Mouse (Mus musculus): Measurements from ENCODE around the gene Gm21976. TPM values are rescaled to one million over a fixed set of nuclear protein-coding genes. Genes with fewer than 3 reads are reported as not detected.

Gene Gm21976
- total RNA-seq, 2 experiments from 2014 or later: not detected

DNA sequence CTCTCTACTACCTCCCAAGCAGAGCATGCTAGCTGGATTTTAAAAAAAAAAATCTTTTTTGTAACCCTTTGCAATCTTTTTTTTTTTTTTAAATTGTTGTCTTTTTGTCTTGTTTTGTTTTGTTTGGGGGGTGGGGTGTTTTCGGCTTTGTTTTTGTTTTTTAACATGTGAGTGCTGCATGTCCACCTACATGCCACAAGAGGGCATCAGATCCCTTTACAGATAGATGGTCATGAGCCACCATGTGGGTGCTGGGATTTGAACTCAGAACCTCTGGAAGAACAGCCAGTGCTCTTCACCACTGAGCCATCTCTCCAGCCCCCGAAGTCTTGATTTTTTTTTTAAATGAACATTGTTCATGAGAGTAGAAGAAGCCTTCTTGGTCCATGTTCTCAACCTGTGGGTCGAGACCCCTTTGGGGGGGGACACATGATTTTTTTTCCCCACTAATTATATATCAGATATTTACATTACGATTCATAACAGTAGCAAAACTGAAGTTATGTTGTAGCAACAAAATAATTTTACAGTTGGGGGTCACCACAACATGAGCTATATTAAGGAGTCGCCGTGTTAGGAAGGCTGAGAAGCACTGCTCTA lies 18.3 kb downstream of the Gm21976 start:
- no peak for DNase-seq (ENCODE audit: low spot score in 2 of 2)

DNA sequence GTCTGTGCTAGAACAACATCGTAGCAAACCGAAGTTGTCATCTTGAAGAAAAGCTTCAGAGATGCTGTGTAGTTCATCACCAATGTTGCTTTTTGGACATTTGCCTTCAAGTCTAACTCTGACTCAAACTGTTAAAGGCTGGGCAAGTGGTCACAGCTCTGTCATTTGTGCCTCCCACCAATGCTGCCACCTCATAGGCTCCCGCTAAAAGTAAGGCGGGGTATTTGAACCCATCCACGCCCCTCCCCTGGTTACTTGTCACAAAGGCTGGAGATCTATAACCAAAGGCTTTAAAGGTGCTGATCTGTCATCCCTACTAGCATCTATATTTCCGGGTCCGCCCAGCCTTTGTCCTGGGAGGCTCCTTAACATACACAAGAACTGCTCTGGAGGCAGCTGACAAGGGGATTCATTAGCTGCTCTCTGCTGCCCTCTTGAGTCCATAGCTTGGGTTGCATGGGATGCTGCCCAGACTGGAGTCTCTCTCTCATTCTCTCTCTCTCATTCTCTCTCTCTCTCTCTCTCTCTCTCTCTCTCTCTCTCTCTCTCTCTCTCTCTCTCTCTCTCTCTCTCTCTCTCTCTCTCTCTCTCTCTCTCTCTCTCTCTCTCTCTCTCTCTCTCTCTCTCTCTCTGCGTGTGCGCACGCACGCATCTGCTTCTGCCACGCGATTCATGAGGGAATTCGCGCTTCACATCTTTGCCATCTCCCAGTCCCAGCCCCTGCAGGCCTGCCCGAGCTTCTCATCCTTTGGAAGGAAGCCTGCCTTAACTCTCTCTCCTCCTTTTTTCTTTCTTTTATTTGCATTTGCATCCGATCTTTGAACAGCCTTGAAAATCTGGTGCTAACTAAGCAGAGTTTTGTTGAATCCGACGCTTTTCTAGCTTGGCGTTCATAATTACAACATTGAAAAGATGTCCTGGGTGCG lies 19.4 kb downstream of the Gm21976 start:
- peak; percentile 31 to 66 for DNase-seq (ENCODE audit: low spot score in 2 of 2)

DNA sequence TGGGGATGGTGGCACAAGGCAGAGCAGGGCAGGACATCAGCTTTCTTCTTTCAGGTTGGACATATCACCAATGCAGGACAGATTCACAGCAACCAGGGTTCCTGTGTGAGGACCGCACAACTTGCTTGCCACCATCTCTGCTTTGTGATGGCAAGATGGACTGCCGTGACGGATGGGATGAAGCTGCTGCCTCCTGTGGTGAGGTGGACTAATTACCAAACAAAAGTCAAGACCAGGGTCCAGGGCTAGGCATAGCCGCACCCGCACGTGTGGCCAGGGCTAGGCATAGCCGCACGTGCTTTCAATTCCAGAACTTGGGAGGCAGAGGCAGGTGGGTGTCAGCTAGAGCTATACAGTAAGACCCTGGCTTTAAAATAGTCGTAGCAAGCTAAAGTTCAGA lies 25.6 kb downstream of the Gm21976 start:
- no peak for DNase-seq (ENCODE audit: low spot score in 2 of 2)

DNA sequence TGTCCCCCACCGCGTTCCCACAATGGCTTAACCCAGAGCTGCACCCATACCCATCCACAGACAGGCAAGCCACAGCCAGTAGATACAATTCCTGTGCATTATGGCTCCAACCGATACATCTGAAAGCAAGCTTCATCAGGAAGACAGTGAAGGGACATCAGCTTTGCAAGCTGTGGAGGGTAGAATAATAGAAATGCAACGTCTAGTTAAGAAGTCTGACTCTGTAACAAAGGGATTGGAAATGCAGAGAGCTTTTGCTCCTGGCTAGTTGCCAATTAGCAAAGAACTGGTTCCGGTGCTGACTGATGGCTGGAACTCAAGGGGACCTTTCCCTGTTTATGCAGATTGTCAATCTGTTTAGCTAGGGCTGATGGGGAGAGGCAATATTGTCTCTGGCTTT lies 26.7 kb downstream of the Gm21976 start:
- DNase-seq (ENCODE audit: low spot score in 2 of 2): no peak

DNA sequence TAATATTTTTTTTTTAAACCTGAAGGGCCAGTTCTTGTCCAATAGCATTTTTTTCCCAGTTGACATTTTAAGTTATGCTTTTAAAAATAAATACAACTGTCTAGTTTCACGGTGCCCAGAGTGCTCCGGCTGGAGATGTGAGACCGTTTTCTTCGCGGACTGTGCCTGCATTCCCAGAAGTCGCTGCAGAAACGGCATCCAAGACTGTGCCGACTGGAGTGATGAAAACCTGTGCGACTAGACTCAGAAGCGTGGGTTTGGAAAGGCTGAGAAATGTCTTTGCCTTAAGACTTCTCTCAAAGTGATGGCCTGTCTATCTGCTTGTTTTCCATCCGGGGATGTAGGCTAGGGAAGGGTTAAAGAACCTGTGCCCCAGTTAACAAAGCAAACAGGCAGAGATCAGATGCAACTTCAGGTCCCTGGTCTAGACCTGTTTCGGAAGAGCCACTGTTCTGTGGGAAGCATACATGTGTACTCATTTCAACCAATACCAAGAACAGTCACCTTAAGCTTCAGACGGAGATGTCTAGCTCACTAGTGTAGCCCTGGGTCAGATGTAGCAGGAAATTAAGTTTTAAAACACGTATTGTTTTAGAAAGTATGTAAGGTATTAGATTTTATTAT lies 27.3 kb downstream of the Gm21976 start:
- no peak for DNase-seq (ENCODE audit: low spot score in 2 of 2)

DNA sequence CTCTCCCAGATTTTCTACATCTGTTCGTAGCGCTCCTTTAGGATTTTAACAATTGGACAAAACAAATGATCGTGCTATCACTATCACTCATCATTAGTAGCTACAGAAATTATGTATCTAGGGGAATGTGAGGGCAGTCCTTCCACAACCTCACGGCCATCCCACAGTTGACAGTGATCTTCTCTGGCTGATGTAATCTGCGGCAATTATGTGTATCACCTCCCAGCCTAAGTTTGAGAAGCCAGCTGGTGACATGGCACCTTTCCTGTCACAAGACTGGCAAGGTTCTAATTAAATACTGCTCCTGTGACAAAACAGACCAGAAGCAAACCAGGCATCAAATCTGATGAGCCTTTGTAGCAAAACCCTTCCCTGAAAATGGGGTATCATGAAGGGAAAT lies 28.3 kb downstream of the Gm21976 start:
- no peak for DNase-seq (ENCODE audit: low spot score in 2 of 2)

DNA sequence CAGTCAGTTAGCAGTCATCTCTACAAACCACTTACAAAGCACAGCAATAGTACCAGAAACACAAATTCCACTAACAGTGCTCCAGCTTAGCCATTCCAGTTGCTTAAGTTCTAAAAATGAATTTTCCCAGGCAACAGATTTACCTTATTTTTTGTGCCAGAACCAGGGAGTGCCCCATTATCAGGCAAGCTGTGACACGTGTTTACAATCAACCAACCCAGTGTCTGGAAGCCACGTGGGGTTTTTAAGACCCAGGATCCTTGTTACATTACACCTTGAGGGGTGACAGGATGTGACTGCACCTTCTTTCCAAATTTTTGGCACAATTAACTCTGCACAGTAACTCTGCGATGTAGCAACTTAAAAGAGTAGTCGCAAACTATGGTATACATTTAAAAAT lies 29.0 kb downstream of the Gm21976 start:
- no peak for DNase-seq (ENCODE audit: low spot score in 2 of 2)

DNA sequence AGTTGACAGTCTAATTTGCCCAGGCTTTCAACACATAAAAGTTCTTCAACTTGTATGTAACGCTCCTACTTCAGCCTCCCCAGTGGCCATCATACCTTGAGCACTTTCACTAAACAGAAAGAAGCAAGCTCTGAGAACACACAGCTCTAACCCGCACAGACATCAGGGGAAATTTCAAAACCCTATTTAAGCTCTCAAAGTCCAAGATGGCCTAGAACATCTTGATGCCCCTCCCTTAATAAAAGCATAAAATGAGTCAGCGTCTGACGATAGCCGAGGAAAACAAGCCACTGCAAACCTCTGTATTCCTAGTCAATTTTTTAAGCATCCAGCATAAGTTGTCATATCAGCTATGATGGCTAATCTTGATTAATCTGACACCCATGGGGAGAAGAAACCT lies 31.9 kb downstream of the Gm21976 start:
- DNase-seq (ENCODE audit: low spot score in 2 of 2): no peak

DNA sequence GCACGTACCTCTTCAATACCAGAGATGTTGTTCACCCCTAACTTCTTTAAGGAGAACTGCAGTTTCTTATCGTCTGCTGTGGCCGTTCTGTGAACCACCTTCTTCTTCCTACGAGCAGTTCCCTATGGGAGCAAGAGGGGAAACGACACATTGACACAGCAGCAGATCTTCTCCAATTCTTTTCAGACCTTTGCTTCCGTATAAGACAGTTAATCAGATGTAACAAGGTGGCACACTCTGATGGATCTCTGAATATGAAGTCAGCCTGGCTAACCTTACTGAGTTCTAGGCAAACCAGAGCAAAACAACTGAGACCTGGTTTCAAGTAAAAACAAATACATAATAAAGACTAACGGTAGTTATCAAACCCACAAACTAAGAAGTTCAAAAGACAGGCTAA lies 33.9 kb downstream of the Gm21976 start:
- no peak for DNase-seq (ENCODE audit: low spot score in 2 of 2)

DNA sequence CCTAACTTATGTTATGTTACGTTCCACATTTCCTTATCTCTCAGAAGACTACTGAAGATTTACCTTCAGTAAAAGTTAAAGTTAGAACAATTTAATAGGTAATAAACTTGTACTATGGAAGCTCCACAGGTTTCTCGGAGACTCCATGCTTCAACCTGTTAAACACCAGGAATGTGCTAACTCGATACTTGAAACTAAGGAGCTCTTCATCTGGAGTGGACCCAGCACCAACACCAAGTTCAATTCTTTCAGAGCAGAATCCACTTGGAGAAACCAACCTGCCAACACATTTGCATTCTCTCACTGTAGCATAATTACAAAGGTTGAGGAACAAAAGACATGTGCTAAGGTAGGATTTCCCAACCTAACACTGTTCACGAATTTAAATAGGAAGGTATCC lies 35.4 kb downstream of the Gm21976 start:
- no peak for DNase-seq (ENCODE audit: low spot score in 2 of 2)

DNA sequence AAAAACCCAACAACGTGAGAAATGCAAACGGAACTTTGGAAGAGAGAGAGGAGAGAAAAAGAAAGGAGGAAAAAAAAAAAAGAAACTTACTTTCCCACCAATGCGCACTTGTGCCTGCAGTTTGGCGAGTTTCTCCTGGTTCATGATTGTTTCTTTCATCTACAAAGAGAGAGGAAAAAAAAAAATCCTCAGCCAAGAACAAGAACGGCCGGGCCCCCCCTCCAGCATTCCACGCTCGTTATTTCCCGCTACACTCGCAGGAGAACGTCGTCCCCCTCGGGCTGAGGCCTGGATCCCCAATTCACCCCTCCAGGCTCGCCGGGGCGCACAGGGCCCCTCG lies 36.4 kb downstream of the Gm21976 start:
- DNase-seq (ENCODE audit: low spot score in 2 of 2): no peak

DNA sequence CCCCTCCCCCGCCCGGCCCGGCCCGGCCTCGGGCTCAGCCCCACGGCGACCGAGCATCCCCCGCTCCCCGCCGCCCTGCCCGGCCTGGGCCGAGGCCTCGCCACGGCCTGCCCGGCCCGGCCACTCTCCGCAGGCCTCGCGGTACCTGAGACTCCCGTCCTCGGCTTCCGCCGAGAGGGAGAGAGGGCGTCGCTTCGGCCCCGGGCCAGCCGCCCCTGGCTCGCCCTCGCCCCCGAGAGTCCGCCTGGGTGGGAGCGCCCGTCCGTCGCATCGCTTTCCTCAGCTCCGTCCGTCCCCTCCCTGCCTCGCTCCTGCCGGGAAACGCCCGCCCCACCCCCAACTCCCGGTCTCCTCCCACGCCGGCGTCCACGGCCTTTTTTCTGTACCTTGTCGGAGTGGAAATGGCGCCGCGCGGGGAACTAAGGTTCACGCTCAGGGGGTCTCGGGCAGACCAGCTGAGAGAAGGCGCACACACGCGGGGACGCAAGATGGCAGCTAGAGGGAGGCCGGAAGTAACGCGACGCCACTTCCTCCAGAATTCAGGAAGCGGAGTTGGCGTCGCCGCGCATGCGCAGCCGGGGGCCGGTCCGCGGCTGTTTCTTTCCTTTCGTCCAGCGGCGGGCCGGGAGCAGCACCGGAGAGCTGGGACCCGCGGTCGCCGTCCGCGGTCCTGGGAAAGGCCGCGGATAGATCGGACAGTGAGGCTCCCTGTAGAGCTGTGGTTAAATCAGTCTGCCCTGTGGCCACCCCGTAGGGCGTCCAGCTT lies 37.0 kb downstream of the Gm21976 start, which contains the start of gene Btf3:
Btf3 (minus strand) TSS at position 527 of the 766 bp plus-strand sequence.
- DNase-seq (ENCODE audit: low spot score in 2 of 2): peak; percentile 93 to 94

DNA sequence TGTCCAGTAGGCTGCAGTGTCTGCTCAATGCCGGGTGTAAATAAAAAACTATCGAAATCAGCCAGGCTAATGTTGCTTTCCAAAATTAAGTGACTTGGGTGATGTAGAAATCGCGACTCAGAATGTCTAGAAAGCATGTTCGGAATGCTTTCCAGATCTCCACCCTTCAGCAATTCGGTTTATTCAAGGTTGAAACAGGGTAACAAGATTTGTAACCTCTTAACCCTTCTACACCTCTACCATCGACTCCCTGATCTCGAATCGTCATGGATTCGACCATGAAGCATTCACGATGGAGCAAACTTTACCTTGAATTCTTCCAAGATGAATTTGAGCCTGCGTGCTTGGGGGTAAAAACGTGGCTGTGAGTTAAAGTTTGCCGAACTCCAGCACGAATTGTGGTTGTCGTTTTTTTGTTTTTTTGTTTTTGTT lies 37.6 kb downstream of the Gm21976 start:
- no peak for DNase-seq (ENCODE audit: low spot score in 2 of 2)

DNA sequence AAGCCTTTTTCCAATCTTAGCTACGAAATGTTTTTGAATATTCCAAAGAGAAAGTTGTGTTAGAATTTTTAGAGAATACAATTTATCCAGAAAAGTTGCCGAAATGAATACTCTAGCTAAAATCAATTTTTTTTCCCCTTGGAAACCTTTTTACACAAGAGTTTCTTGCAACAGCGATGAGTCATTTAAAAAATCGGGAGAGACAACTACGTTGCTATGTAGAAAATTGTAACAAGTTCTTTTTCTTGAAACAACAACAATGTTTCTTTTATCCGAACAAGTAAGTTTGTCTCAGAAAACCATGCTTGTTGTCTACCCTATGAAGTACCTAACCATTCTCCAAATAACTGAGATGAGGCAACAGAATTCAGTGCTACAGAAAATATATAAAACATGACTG lies 38.2 kb downstream of the Gm21976 start:
- DNase-seq (ENCODE audit: low spot score in 2 of 2): no peak

DNA sequence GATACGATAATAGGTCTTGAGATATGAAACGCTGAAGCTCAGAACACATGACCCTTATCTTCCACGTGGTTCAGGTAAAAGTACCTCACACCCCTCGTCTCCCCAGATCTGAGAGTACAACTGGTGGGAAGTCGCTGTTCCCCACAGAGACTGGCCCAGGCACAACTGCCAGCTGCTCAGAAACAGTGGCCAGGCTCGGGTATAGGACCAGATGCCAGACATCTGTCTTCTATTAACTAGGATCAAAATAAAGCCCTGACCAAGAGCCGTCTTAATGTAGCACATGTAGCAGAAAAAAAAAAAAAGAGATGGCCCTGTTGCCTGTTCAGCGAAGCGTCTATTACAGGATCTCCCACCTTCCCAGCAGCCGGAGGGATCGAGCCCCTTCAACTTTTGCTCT lies 45.3 kb downstream of the Gm21976 start:
- no peak for DNase-seq (ENCODE audit: low spot score in 2 of 2)

DNA sequence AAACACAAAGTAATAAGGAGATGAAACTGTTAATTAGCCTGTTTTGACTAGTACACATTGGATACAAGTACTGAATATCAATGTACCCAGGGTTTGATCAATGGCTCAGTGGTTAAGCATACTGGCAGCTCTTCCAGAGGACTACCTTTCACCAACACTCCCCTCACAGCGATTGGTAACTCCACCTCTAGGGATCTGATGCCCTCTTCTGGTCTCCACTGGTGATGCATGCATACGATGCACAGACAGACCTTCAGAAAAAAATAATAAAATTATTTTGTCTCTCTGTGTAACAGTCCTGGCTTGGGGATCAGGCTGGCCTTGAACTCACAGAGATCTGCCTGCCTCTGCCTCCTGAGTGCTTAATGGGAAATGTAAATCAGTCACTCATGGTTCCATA lies 52.4 kb downstream of the Gm21976 start:
- DNase-seq (ENCODE audit: low spot score in 2 of 2): no peak

DNA sequence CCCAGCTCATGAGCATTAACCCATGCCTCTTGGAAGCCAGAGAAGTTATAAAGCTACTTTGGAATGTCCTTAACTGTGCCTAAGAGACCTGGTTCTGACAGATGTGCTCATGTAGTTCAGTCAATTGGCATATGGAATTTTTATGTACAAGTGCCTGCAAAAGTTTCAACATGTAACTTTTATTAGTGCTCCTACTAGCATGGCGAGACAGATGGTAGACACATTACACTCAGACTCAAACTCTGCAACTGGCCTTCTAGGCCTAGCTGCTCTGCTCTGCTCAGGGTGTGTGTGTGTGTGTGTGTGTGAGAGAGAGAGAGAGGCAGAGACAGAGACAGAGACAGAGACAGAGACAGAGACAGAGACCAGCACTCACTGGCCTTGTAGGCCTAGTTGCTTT lies 56.5 kb downstream of the Gm21976 start:
- DNase-seq (ENCODE audit: low spot score in 2 of 2): no peak

DNA sequence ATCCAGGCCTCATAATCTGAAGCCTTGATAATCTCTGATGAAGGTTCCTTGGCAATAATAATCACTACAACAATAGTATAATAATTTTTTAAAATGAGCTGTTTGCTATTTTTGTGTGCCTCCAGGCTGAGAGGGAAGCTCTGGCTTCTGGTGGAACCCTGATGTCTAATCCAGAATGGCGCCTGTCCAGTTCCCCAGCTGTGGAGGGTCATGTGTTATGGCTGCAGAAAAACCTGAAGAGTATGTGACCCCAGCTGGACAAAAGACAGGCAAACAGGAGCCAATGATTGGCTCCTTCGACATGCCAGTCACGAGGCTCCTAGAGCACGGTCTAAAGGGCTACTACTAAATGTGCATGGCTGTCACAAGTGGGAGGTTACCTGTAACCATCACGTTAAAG lies 60.8 kb downstream of the Gm21976 start:
- peak in 1 of 2 experiments; percentile 58 for DNase-seq (ENCODE audit: low spot score in 2 of 2)

DNA sequence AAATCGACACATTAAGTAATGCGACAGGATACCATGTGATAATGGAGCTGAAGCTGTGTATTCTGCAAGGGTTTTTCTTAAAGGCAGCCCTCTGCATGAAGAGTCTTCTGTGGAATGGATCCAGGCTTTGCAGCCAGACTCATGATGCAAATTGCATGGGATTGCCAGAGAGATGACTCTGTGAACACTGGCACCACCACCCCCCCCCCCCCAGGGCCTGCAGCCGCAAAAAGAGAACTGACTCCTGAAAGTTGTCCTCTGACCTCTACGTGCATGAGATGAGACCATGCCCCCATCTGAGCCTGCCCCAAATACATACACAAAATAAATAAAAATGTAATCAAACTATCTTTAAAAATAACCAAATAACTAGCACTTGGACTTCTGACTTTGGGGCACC lies 69.8 kb downstream of the Gm21976 start:
- DNase-seq (ENCODE audit: low spot score in 2 of 2): no peak

DNA sequence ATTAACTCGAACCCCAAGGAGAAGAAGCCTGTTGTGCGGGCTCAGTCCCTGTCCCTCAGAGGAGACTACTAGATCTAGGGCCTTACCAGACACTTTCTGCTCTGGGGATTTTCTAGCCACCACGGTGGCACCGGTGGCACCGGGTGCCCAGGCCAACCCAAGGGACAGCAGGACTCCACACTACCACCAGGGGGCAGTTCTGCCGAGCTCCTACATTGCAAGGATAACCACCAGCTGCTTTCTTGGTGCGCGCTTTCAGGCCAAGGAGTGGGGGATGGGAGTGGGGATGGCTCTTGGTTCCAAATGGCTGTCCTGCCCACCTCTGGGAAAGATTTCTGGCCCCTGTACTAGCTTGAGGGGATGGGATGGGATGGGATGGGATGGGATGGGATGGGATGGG lies 71.8 kb downstream of the Gm21976 start:
- DNase-seq (ENCODE audit: low spot score in 2 of 2): peak in 1 of 2 experiments; percentile 31

DNA sequence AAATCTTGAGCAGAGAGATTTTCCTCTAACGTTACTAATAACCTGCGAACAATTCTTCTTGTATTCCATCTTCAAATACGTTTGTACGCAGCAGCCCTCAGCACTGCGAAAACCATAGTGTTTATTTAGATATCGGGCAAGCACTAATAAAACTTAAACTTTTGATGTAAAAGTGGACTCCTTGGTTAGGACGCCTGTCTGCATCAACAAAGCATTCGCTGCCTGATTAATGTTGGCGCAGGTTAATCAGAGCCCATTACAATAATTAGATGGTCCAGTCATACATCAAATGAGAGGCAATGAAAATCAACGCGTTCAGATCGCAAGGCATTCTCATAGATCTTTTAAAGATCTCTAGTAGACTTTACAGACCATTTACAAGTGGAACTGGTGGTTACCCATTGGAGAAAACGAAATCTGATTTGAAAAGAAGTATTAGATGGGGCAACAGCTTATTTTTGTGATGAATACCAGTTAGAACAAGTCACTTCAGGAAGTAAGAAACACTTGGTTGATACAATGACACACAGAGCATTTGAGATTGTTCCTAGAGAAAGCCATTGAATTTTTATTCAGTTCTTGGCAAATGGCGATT lies 72.8 kb downstream of the Gm21976 start:
- no peak for DNase-seq (ENCODE audit: low spot score in 2 of 2)

Measured in gastrocnemius, postnatal 4 days (tissue).